Mouse (Mus musculus) C2C12 (cell line): ENCODE measurements at regions not wholly inside any gene's neighbourhood (a gene's known extent, or its start where the extent isn't known, plus 50 kb on each side); places are given as distances from the start of the nearest gene placed in this dataset.

Source experiments
- CTCF ChIP-seq: IDR thresholded peaks from one replicate; pipeline ENCODE4 v1.5.1; 2011; ENCODE audit not compliant: control insufficient read depth, insufficient read depth, insufficient read length
- FOSL1 ChIP-seq: IDR thresholded peaks from one replicate; pipeline ENCODE4 v1.8.0; 2011; ENCODE audit warnings: mild to moderate bottlenecking, low read length; ENCODE audit not compliant: poor library complexity, insufficient read depth, severe bottlenecking
- MYOG ChIP-seq: IDR thresholded peaks from one replicate; pipeline ENCODE4 v1.6.1; 2011; ENCODE audit not compliant: control insufficient read depth, insufficient read length; ENCODE audit errors: extremely low read depth
- USF1 ChIP-seq: IDR thresholded peaks from one replicate; pipeline ENCODE4 v1.6.1; 2011; ENCODE audit warnings: low read depth, mild to moderate bottlenecking, control low read depth, moderate library complexity

GRCm38 (mm10) chr5:90033103-90033502, 150.0 kb upstream of the Adamts3 start:
- TF ChIP-seq FOSL1 (no peak), CTCF (no peak), MYOG (no peak), USF1 (no peak)
